Mouse (Mus musculus) mesoderm, embryonic 11.5 days (tissue): ENCODE data around the gene Urad.

Experiments
- DNase-seq: peaks from one replicate; pipeline ENCODE4 v3.0.0-alpha.2; 2012; ENCODE audit warnings: low read depth, low spot score

Urad gene

GRCm38 (mm10) chr5:147322183-147322582 lies at the start of gene Urad:
Gene Urad (minus strand): TSS chr5:147322440.
- no peak for DNase-seq

GRCm38 (mm10) chr5:147370276-147370675 lies 48.0 kb upstream of the Urad start:
- no peak for DNase-seq

GRCm38 (mm10) chr5:147368221-147368620 lies 46.0 kb upstream of the Urad start:
- DNase-seq, result no peak

- DNase-seq, result peak; percentile 29
Measured at GRCm38 (mm10) chr5:147365995-147366765, 43.9 kb upstream of the Urad start.

- DNase-seq, result no peak
Measured at GRCm38 (mm10) chr5:147363054-147363453, 40.8 kb upstream of the Urad start.

- DNase-seq, result no peak
Measured at GRCm38 (mm10) chr5:147358481-147358880, 36.2 kb upstream of the Urad start.

GRCm38 (mm10) chr5:147357536-147357935 lies 35.3 kb upstream of the Urad start:
- peak; percentile 39 for DNase-seq

GRCm38 (mm10) chr5:147356260-147357055 lies 34.2 kb upstream of the Urad start:
- DNase-seq, result no peak

GRCm38 (mm10) chr5:147355788-147356187 lies 33.5 kb upstream of the Urad start:
- no peak for DNase-seq

- DNase-seq, result no peak
Measured at GRCm38 (mm10) chr5:147354985-147355384, 32.7 kb upstream of the Urad start.

GRCm38 (mm10) chr5:147354161-147354780 lies 32.0 kb upstream of the Urad start:
- no peak for DNase-seq

GRCm38 (mm10) chr5:147351931-147352330 lies 29.7 kb upstream of the Urad start:
- DNase-seq, result no peak

- DNase-seq, result no peak
Measured at GRCm38 (mm10) chr5:147345981-147346380, 23.7 kb upstream of the Urad start.

- no peak for DNase-seq
Measured at GRCm38 (mm10) chr5:147343904-147344303, 21.7 kb upstream of the Urad start.

- DNase-seq, result no peak
Measured at GRCm38 (mm10) chr5:147342901-147343300, 20.7 kb upstream of the Urad start.

- peak; percentile 45 for DNase-seq
Measured at GRCm38 (mm10) chr5:147340741-147341414, 18.6 kb upstream of the Urad start.

- no peak for DNase-seq
Measured at GRCm38 (mm10) chr5:147339560-147339959, 17.3 kb upstream of the Urad start.

GRCm38 (mm10) chr5:147338967-147339366 lies 16.7 kb upstream of the Urad start:
- no peak for DNase-seq

GRCm38 (mm10) chr5:147332711-147333110 lies 10.5 kb upstream of the Urad start:
- DNase-seq, result no peak

- DNase-seq, result no peak
Measured at GRCm38 (mm10) chr5:147331547-147331946, 9.3 kb upstream of the Urad start.

GRCm38 (mm10) chr5:147329946-147330345 lies 7.7 kb upstream of the Urad start:
- no peak for DNase-seq

GRCm38 (mm10) chr5:147327636-147328035 lies 5.4 kb upstream of the Urad start:
- no peak for DNase-seq
